Mouse (Mus musculus): ENCODE results near the gene Ly6f.
"Not testable (repeated sequence)": the region's sequence is repeated elsewhere in the genome, so short reads cannot be mapped to it uniquely, and the experiment has no call there.

Gene Ly6f

DNA sequence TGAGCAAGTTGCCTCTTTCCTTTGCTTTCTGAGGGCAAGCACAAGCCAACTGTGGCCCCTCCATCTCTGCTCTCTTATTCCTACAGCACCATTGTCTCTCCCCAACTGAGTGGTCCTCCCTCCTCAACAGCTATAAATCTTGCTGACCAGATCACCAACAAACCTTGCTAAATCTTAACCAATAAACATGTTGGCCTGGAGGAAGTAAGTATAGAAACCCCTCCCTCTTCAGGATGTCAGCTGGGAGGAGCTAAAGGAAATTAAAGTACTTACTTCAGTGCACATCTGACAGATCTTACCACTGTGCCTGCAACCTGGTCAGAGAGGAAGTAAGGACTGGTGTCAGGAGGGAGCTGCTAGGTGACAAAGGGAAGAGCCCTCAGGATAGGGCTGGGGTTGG lies at the start of gene Ly6f:
Ly6f (plus strand) TSS at position 301 of the 400 bp plus-strand sequence.
- DNase-seq (ENCODE audit: low read depth, low spot score) = no peak
- H3K27me3 ChIP-seq (ENCODE audit: control insufficient read depth, insufficient read depth, low read length, poor library complexity, severe bottlenecking) = no peaks in the 10 kb centered on the region
- H3K36me3 ChIP-seq (ENCODE audit: control insufficient read depth, insufficient read depth, low read length, poor library complexity, severe bottlenecking) = no peaks in the 10 kb centered on the region

GRCm38 (mm10) chr15:75221942-75222341 lies 46.3 kb upstream of the Ly6f start:
- no peak for DNase-seq (ENCODE audit: low read depth, low spot score)
- Histone ChIP-seq H3K36me3 (ENCODE audit: control insufficient read depth, insufficient read depth, low read length, poor library complexity, severe bottlenecking) (no peaks in the 10 kb centered on the region), H3K27me3 (ENCODE audit: control insufficient read depth, insufficient read depth, low read length, poor library complexity, severe bottlenecking) (no peaks in the 10 kb centered on the region)

DNA sequence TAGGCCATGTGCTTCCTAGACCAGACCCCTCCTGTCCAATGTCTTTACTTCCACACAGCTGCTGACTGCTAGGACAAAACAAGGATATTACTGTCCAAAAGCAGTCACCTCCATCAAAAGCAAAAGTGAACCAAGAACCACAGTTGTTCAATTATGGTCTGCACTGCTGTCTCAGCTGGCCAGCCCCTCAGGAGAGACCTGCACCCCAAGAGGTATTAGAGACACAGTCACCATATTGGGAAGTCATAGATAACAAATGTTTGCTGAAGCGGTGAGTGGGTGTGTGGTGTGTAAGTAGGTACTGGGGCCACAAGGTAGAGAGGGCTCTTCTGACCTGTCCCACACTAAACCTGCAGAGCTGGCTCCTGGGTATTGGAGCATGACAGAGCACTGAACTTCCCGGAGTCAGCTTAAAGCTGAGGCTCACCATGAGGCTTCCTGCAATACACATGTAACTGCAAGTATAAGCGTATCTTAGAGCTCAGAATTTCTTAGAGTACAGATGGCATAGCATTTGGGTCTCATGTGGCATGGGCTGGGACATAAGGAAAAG lies 30.4 kb upstream of the Ly6f start:
- H3K36me3 ChIP-seq (ENCODE audit: control insufficient read depth, insufficient read depth, low read length, poor library complexity, severe bottlenecking) = no peaks in the 10 kb centered on the region
- DNase-seq (ENCODE audit: low read depth, low spot score) = no peak
- no peaks in the 10 kb centered on the region for H3K27me3 ChIP-seq (ENCODE audit: control insufficient read depth, insufficient read depth, low read length, poor library complexity, severe bottlenecking)

DNA sequence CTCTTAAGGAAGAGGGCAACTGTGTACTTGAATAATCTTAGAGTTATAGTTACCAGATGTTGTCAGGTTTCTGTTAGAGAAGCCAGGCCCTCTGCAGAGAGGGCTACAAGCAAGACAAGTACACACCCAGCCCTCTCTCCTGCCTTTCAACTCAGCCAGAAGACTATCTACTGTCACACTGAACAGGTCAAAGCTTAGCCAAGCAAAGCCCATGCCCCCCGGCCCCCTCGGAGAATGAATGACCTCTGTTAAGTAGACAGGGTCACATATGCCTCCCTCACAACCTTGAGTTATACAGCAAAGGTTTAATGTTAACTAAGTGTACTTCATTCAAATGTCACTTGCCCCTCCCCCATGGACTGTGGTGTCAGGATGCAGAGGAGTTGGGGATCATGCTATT lies 27.7 kb upstream of the Ly6f start:
- no peaks in the 10 kb centered on the region for H3K36me3 ChIP-seq (ENCODE audit: control insufficient read depth, insufficient read depth, low read length, poor library complexity, severe bottlenecking)
- H3K27me3 ChIP-seq (ENCODE audit: control insufficient read depth, insufficient read depth, low read length, poor library complexity, severe bottlenecking) = no peaks in the 10 kb centered on the region
- no peak for DNase-seq (ENCODE audit: low read depth, low spot score)

- DNase-seq (ENCODE audit: low read depth, low spot score) = no peak
- H3K36me3 ChIP-seq (ENCODE audit: control insufficient read depth, insufficient read depth, low read length, poor library complexity, severe bottlenecking) = no peaks in the 10 kb centered on the region
- H3K27me3 ChIP-seq (ENCODE audit: control insufficient read depth, insufficient read depth, low read length, poor library complexity, severe bottlenecking) = no peaks in the 10 kb centered on the region
These were observed 25.2 kb upstream of the Ly6f start for GRCm38 (mm10) chr15:75242756-75243640.

DNA sequence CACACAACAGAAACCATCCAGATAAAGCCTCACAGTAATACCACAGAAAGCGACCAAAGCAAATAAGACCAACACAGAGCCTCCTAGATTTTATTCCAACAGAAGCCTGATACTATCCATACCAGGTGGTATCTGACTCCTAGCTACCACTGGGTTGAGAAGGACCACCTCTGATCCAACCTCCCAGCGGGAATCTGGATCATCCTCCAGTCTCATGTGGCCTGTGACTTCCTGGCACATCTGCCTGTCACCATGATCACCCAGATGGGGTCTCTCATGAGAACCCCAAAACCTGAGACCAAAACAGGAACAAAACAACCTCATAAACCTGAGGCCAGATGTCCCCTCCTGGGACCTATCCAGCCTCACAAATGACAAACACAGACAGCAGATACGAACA lies 13.6 kb upstream of the Ly6f start:
- H3K27me3 ChIP-seq (ENCODE audit: control insufficient read depth, insufficient read depth, low read length, poor library complexity, severe bottlenecking) = no peaks in the 10 kb centered on the region
- no peaks in the 10 kb centered on the region for H3K36me3 ChIP-seq (ENCODE audit: control insufficient read depth, insufficient read depth, low read length, poor library complexity, severe bottlenecking)
- no peak for DNase-seq (ENCODE audit: low read depth, low spot score)

DNA sequence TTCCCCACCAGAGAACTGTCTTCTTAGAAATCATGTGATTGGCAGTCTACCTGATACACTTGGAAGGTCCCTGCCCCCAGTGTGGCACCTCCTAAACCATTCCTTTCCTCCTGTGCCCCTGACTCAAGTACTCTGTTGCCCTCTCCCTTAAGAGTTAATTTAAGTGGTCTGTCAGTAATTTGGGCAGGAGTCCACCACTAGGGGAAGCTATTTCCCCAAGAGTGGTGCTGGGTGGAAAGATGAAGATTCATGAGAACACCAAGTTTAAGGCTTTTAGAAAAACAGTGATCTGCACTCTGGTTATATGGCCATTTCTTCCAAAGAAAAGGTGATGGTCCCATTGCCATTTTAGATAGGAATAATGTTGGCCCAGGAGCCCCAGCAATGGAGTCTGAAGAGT lies 2.4 kb upstream of the Ly6f start:
- DNase-seq (ENCODE audit: low read depth, low spot score) = no peak
- H3K27me3 ChIP-seq (ENCODE audit: control insufficient read depth, insufficient read depth, low read length, poor library complexity, severe bottlenecking) = no peaks in the 10 kb centered on the region
- H3K36me3 ChIP-seq (ENCODE audit: control insufficient read depth, insufficient read depth, low read length, poor library complexity, severe bottlenecking) = no peaks in the 10 kb centered on the region

DNA sequence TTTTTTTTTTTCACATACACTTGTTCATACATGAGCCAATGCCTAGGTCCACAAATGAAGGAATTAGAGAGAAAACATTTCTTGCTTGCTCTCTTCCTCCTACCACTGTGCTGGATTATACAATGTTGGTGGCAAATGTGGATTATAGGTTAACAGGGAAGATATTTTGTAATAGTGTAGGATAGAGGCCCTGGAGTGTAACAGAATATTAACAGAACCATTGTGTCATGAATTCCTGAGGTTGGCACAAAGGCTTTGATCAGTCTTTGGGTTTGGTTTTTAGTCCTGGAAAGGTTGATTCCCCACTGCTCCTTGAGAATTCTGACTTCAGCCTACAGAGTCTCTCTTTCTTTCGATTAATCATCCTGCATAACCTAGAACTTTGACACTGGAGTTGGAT lies 1.6 kb upstream of the Ly6f start:
- DNase-seq (ENCODE audit: low read depth, low spot score) = no peak
- Histone ChIP-seq H3K36me3 (ENCODE audit: control insufficient read depth, insufficient read depth, low read length, poor library complexity, severe bottlenecking) (no peaks in the 10 kb centered on the region), H3K27me3 (ENCODE audit: control insufficient read depth, insufficient read depth, low read length, poor library complexity, severe bottlenecking) (no peaks in the 10 kb centered on the region)

DNA sequence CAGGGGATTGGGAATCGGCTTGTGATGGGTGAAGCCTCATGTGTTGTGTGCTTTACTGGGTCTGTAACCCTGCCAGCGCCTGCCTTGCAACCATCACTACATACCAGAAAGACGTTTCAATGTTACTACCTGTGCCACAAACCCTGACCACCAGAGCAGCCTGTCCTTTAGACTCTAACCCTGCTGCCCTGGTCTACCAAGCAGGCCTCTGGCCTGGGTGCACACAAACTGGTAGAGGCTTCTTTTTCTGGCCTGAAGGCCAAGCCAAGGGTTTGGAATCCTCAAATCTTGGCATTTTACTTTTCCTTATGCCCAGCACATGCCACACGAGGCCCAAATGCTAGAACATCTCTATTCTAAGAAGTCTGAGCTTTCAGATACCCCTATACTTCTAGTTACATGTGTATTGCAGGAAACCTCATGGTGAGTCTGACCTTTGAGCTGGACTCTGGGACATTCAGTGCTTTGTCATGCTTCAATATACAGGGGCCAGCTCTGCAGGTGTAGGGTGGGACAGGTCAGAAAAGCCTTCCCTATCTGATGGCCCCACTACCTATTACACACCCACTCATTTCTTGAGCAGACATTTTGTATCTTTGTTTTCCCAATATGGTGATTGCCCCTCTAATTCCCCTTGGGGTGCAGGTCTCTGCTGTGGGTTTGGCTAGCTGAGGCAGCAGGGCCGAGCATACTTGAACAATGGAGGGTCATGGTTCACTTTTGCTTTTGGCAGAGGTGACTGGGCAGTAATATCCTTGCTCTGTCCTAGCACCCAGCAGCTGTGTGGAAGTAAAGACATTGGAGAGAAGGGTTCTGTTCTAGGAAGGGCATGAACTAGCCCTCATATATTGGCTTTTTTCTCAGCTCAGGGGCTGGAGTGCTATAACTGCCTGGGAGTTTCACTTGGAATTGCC lies 952 bp downstream of the Ly6f start:
- no peaks in the 10 kb centered on the region for H3K27me3 ChIP-seq (ENCODE audit: control insufficient read depth, insufficient read depth, low read length, poor library complexity, severe bottlenecking)
- DNase-seq (ENCODE audit: low read depth, low spot score) = no peak
- no peaks in the 10 kb centered on the region for H3K36me3 ChIP-seq (ENCODE audit: control insufficient read depth, insufficient read depth, low read length, poor library complexity, severe bottlenecking)

DNA sequence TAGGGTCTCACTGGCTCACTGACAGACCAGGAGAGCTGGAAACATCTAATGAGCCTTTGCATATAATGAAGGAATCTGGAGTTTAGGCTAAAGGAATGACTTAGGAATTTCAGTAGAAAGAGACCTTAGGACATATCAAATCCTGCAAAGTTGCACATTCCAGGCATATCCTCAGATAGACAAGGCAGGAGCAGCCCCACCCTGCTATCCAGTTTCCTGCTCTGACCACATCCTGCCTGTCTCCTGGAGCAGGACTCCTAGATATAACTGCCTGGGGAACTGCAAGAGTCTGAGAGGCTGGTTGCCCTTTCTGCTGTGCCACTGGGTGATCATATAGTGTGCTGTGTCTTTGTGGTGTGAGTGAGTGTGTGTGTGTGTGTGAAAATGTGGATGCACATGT lies 1.9 kb downstream of the Ly6f start:
- no peaks in the 10 kb centered on the region for H3K27me3 ChIP-seq (ENCODE audit: control insufficient read depth, insufficient read depth, low read length, poor library complexity, severe bottlenecking)
- DNase-seq (ENCODE audit: low read depth, low spot score) = no peak
- no peaks in the 10 kb centered on the region for H3K36me3 ChIP-seq (ENCODE audit: control insufficient read depth, insufficient read depth, low read length, poor library complexity, severe bottlenecking)

- H3K36me3 ChIP-seq (ENCODE audit: control insufficient read depth, insufficient read depth, low read length, poor library complexity, severe bottlenecking) = no peaks in the 10 kb centered on the region
- no peak for DNase-seq (ENCODE audit: low read depth, low spot score)
- no peaks in the 10 kb centered on the region for H3K27me3 ChIP-seq (ENCODE audit: control insufficient read depth, insufficient read depth, low read length, poor library complexity, severe bottlenecking)
These were observed 2.6 kb downstream of the Ly6f start for GRCm38 (mm10) chr15:75270691-75271362.

DNA sequence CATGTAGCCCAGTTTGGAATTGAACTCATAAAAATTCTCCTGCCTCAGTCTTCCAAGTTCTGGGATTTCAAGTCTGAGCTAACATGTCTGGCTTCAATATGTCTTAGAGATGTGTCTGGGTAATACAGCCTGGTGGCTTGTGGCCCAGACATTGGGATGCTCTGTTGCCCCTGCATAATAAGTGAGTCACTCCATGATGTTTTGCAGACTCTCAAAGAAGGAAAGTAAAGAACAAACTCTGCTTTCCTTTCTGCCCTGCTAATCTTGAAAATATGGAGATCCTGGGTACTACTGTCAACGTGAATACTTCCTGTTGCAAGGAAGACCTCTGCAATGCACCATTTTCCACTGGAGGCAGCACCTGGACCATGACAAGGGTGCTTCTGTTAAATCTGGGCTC lies 3.2 kb downstream of the Ly6f start:
- Histone ChIP-seq H3K36me3 (ENCODE audit: control insufficient read depth, insufficient read depth, low read length, poor library complexity, severe bottlenecking) (no peaks in the 10 kb centered on the region), H3K27me3 (ENCODE audit: control insufficient read depth, insufficient read depth, low read length, poor library complexity, severe bottlenecking) (no peaks in the 10 kb centered on the region)
- DNase-seq (ENCODE audit: low read depth, low spot score) = no peak

DNA sequence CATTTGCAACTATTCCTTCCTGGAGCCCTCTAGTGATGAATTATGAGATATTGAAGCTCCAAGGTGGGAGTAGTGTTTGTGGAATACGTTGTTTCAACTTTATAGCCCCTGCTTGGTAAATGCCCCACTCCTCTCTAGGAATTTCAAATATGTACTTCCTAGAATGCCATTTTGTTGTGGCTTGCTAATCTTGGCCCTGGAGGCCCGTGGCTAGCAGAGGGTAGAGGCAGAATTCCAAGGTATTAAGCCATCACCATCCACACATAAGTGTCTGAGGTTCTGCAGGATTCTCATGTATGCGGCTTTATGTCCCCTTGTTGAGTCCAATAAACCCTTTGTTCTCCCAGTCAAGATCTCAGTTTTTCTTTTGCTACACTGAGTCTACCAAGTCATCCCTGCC lies 3.7 kb downstream of the Ly6f start:
- Histone ChIP-seq H3K36me3 (ENCODE audit: control insufficient read depth, insufficient read depth, low read length, poor library complexity, severe bottlenecking) (no peaks in the 10 kb centered on the region), H3K27me3 (ENCODE audit: control insufficient read depth, insufficient read depth, low read length, poor library complexity, severe bottlenecking) (no peaks in the 10 kb centered on the region)
- DNase-seq (ENCODE audit: low read depth, low spot score) = no peak

DNA sequence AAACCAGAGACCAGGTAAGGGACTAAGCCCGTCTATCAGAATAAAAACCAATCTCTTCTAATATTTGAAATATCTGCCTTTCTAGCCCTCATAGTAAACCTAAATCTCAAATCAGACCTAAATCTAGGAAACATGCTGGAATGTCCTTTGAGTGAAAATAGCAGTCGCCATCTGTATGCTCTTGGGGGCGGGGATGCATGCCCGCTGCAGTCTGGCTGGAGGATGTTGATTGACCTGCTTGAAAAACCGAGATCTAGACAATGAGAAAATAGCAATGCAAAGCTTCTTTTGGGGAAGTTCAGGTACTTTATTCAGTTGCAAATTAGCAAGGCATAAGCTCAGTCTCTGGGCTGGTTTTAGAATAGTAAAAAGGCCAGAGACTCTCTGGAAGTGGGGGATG lies 13.8 kb downstream of the Ly6f start:
- H3K36me3 ChIP-seq (ENCODE audit: control insufficient read depth, insufficient read depth, low read length, poor library complexity, severe bottlenecking); DNase-seq (ENCODE audit: low read depth, low spot score); H3K27me3 ChIP-seq (ENCODE audit: control insufficient read depth, insufficient read depth, low read length, poor library complexity, severe bottlenecking): not testable (repeated sequence)
